Mouse (Mus musculus): ENCODE data around the gene Scube1.

DNA sequence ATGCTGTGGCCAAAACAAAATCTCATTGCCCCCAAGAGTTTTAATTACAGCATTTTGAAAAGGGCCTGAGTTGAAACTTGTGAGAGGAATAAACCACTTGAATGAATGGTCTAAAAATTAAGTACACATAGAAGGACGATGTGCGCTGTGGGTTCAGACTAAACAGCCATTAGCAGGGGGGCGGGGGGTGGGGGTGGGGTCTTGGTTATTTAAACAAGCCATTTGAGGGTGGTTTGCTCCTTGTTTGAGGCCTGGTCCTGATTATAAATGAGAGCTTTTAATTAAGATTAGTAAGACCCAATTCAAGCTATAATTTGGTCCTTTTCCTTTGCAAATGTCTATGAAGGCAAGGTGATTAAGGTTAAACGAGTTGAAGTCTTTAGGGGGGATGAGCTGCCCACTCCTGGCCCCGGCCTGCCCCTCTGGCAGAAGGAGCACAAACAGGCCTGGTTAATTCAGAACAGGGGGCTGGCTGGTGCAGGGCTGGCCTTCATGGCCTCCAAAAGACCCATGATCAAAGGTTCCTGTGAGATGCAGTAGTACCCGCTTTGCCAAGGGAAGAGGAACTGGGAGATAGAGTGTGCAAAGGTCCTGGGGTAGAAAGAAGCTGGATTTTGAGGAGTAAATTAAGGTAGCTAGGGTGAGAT, 9.1 kb downstream of the Scube1 start:
- no peak for TF ChIP-seq CTCF (IDR thresholded peaks at IDR 0.05; ENCODE audit: extremely low read depth, insufficient read length, insufficient replicate concordance, low read depth, low read length)
- no peak for TF ChIP-seq POLR2A (IDR thresholded peaks at IDR 0.05; ENCODE audit: low read depth, low read length)
